Mouse (Mus musculus): ENCODE results near the gene Car3. TPM values are rescaled to one million over a fixed set of nuclear protein-coding genes. Genes with fewer than 3 reads are reported as not detected.

Gene Car3
- total RNA-seq, 2 experiments from 2014 or later, result 5.4 to 10.6 TPM

DNA sequence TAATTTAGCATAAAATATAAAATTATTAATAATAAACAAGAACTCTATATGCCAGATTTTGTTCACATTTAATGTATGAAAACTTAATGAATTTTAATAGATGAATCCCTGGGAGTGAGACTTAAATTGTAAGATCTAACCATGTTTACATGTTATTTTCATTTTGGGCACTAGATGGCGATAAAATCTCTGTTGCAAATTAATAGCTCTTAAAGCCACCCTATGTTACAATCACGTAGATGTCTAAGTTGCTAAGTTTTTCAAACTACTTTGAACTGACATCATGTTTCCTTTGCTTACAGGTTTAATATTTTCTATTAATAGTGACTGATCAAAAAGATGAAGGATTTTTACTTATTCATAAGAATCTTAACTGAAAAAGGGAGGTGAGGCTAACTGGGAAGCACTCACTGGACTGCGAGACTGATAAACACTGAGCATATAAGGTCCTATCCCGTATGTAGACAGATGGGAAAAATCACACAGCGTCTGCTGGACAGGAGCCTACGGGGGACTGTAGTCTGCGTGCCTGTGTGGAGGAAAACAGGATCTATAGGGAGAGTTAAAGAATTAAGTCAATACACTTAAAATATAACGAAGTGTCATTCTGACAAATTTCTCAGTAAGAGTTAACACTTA lies 11.2 kb downstream of the Car3 start:
- ATAC-seq (replicated peaks; ENCODE audit: poor library complexity), result no peak

DNA sequence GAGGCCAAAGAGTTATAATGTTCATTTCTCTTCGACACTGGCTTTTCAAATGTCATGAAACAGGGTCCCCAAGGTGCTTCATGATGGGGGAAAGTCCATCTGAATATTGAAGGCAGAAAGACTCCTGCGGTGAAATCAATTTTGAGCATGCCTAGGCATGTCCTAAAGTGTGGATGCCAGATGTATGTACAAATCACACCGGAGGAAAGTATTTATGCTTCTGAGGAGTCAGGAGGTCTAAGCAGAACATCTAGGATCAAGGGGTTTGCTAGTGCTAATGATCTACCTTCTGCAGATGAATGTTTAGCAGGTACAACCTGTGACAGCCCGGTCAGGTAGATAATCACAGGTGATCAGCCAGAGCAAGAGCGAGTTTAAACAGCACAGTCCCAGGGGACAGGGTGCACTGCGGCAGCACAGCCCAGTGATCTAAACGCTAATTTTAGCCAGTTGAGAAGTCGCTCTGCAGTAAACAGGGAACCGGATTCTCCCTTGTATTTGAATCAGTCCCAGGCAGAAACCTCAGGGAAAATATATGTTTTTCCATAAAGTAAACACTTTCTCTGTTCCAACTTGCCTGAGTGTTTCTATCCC lies 13.1 kb downstream of the Car3 start:
- no peak for ATAC-seq (replicated peaks; ENCODE audit: poor library complexity)

DNA sequence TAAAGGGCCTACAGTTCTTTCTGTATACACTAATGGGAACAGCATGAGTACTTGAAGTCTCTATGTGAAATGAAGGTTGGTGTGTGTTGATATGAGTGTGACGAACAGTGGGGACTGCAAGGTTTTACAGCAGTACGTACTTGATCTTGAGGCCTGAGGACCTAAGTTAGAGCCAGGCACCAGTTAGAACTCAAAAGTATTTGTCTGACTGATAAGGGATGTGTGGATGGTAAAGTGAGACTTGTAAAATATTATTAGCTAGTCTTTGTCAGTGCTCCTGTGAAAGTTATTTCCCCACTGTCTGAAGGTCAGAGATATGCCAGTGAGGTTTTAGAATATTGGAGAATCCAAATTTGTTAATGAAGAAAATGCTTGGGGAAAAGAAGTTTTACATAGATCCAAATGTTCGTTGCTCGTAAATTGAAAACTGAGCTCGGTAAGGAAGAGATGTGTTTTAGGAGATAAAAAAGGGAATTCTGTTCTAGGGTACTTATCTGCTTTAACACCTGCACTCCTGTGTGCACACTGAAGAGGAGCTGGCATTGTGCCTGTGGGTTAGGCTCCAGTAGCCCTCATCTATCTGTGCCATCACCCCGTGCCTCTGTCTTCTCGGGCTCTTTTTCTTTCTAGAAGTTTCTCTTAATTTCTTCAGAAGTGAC lies 14.1 kb downstream of the Car3 start:
- peak; percentile 56 for ATAC-seq (replicated peaks; ENCODE audit: poor library complexity)

DNA sequence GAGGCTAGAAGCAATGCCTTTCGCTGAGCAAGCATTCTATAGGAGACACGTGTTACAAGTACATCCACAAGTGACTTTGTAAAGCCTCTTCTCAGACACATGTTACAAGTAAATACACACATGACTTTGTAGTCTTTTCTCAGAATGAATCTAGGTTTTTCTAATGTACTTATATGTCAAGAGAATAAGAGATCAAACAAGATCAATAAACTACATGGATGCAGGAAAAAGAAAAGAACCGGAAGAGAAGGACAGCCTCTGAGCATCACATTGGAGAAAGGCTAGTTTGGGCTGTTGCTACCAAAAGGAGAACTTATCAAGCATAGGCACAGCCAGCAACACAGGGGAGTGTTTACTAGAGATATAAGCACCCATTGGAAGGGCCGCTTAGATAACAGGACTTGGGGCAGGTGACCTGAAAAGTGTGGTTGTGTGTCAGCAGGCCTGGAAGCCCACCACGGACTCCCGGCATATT lies 15.5 kb downstream of the Car3 start:
- ATAC-seq (replicated peaks; ENCODE audit: poor library complexity), result peak; percentile 54

DNA sequence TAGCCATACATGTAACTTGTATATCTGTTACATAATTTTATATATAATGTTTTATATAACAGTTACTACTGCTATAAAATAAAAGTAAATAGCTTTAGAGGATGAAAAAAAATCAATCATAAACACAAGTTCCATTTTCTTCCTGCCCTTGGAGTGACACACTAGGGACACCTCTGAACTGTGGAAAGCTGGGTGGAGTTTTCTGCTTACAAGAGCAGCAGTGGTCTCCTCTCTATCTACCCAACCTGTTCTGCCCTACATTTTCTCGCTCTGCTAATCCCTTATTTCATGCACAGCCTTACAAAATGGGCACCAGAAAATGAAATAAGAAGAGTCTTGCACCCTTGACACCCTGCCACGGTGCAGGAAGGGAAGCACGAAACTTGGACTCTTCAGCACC lies 16.0 kb downstream of the Car3 start:
- no peak for ATAC-seq (replicated peaks; ENCODE audit: poor library complexity)

DNA sequence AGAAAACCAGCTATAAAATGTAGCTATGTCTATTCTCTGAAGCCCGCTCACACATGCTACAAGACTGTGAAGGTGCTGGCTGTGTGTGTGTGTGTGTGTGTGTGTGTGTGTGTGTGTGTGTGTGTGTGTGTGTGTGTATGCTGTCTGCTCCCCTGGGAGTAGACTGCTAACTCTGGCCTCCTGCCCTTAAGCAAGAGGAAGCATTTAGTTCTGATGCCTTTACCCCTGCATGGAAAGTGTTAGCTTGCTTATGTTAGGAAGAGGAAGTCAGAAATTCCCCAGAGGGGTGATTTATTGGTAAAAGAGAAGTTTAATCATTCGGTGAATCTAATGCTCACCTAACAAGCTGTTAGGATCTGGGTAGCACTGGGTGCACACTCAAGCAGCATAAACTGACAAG lies 17.0 kb downstream of the Car3 start:
- ATAC-seq (replicated peaks; ENCODE audit: poor library complexity), result peak; percentile 33

DNA sequence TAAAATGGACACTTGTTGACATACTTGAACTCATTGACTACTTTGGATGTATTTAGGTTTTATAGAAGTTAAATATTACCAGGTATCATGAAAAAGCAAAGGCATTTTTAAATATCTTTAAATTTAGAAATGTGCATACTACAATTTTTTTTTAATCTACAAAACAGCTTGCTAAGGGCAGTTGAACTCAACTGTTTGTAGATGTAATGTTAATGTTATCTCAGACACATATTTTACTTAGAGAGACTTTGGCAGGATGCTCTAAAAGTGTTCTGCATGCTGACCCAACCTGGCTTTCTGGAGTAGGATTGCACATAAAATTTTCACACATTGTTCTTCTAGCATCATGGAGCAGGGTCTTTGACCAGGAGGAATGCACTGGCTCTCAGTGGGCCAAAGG lies 18.7 kb downstream of the Car3 start:
- no peak for ATAC-seq (replicated peaks; ENCODE audit: poor library complexity)

DNA sequence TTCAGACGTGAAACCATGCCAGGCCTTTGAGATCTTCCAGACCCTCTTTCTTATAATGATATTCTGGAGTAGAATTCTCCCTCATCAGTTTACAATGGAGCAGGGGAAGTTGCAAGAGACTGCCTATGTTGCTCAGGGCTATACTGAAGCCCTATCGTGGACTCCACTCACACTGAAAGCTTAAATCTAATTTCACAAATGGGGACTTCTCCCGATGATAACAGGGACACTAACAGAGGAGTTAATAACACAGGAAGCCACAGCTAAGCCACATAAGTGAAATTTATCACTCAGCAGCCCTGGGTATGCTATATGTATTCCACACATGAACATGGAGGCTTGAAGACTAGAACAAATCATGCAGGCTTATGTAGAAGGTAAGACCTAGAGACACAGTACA lies 19.4 kb downstream of the Car3 start:
- no peak for ATAC-seq (replicated peaks; ENCODE audit: poor library complexity)

DNA sequence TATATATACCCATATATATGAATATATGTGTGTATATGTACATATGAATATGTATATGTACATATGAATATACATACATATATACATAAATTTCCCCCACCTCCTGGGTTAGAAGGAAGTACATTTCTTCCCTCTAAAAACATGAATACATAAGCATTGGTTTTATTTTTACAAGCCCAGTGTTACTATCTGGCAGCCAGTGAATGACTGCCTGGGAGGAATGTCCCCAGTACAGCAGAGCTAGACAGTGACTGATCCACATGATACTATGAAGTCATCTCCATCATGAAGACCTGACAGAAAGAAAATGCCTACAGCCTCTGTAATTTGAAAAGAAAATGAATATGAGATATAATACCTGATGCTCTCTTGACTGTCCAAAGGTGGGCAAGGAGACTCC lies 21.5 kb downstream of the Car3 start:
- ATAC-seq (replicated peaks; ENCODE audit: poor library complexity), result no peak

DNA sequence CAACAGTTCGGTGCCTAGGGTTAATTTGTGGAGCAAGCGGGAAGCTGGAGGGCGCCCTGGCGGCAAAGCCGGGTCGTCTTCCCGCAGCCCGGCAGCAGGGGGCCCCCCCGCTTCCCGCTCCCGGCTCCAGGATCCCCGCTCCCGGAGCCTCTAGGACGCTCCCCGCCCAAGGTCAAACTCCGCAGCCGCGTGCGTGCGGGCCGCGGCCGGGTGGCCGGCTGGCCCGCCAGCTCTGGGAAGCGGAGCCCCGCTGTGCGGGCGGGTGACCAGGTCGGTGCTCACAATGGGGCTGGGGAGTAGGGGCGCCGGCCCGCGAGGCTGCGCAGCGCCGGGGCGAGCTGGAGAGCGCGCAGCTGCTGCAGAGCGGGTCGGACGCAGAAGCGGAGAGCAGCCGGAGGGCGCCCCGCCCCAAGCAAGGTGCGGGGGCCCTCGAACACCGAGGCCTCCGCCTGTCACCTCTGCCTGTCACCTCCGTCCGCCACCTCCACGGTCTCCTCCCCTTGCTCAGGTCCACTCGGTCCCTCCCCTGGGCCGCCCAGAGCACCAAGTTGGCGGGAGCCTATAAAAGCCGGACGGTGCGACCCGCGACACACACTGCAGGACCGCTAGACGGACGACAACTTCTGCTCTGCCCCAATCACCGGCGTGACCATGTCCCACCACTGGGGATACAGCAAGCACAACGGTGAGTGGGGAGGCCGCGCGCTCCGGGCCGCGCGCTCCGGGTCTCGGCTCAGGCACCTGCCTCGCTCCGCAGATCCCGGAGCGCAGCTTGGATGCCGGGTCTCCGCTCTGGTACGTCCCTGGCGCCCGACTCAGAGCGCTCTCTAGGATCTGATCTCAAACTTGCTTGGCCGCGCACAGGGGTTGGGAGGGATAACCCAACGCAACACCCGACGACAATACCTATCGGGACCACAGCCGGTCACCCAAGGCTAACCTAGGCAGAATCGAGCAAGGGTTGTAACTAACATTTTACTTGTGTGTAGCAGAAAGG lies 23.1 kb downstream of the Car3 start, which contains the start of gene Car2:
Gene Car2 (plus strand): TSS at position 172 of the 997 bp plus-strand sequence.
- ATAC-seq (replicated peaks; ENCODE audit: poor library complexity), result peak; percentile 58

DNA sequence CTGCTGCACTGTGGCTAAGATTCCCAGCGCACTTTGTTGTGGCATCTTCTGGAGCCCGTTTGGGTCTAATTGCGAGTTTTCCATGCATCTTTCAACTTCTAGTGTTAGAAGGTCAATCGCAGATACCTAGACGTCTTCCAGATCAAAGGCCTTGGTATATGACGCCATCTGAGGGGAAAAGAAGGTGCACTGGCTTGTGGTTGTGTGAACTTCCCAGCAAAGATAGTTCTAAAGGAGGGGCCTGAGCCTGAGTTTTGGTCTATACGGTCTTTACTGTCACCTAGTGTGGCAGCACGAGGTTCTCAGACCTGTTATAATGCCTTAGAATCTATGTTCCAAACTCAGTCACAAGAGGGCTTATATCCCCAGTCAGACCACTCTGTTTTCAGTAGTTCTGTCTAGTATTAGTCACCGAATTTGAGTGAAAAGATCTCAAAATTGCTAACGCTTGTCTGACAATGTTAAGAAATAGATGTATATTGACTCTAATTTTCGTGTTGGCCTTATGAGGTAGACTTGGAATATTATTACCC lies 23.9 kb downstream of the Car3 start:
- ATAC-seq (replicated peaks; ENCODE audit: poor library complexity), result peak; percentile 3; the same call in 1 of the 2 replicates

DNA sequence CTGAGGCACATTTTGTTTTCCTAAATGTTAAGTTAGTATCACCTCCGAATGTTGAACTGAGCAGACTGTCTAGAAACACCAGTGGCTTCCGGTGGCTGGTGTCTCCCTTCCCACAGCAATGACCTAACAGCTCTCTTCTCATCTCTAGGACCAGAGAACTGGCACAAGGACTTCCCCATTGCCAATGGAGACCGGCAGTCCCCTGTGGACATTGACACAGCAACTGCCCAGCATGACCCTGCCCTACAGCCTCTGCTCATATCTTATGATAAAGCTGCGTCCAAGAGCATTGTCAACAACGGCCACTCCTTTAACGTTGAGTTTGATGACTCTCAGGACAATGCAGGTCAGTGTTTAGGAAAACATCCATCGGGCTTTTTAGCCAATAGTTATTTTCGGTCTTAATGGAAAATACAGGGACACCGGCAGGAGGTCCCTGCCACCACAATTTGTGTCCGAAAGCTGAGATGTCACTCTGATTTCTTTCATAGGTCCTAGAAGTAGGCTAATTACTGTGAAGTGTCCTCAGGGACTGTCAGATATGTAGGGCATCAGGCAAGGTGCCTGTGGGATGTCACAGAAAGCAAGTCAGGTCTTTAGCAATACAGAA lies 24.5 kb downstream of the Car3 start:
- peak; percentile 19; the same call in 1 of the 2 replicates for ATAC-seq (replicated peaks; ENCODE audit: poor library complexity)

DNA sequence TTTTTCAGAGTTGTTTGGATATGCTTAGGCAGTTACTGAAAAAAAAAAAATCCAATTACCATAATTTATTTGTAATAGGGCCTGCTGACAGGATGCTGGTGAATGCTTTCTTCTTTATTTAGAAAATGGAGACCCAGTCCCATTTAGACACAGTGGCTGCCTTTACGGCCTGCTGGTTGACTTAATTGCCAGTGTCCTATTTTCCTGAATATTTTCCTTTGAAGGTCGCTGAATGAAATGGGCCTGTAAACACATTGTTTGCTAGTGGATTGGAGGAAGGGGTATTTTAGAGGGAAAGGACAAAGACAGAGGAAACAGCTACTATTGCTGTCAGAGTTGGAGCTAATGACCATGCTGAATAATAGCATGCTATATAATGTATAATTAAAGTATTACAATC lies 25.2 kb downstream of the Car3 start:
- ATAC-seq (replicated peaks; ENCODE audit: poor library complexity), result no peak

DNA sequence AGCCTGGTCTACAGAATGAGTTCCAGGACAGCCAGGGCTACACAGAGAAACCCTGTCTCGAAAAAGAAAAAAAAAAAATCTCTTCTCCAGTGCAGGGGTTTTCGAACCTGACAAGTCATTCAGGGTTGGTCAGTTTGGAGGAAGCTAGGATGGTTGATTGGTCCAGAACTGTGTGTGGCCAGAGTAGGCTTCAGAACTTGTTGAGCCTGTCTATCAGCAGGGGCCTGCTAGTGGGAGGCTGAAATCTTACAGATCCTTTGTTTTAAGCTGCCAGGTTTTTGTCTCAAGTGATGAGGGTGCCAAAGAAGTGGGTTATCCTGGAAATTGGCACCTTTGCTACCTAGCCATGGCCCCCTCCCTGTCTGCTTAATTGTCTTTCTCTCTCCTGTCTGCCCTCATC lies 25.8 kb downstream of the Car3 start:
- ATAC-seq (replicated peaks; ENCODE audit: poor library complexity), result no peak

DNA sequence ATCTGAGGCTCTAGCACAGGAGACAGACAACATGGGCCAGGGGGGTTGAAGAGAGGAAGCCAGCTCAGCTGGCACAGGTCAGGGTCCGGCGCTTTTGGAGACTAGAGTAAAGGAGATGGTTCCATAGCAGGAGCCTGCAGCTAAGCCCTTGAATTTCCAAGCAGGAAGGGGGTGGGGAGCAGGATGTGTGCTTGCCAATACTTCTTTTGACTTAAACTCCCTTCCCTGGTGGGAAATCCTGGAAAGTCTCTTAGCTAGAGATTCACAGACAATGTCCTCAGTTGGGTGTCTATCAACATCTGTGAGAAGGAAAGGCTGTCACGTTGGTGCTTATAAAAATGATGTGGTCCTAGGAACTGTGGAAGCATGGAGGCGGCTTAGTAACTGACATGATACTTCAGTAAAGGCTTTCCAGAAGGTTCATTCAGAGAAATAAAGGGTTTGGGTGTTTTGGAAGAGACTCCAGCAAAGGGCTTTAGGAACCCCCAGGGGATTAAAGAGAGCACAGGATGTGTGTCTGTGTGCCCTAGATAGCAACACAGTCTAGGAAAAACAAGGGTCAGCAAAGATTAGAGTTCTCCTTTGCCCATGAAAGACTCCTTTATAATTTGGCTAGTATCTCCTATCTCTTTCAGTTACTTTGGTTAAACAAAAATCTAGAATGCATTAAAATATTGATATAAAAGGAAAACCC lies 26.6 kb downstream of the Car3 start:
- ATAC-seq (replicated peaks; ENCODE audit: poor library complexity), result 0 out of 2 replicates have a peak, but pooled peaks have one; percentile 2

DNA sequence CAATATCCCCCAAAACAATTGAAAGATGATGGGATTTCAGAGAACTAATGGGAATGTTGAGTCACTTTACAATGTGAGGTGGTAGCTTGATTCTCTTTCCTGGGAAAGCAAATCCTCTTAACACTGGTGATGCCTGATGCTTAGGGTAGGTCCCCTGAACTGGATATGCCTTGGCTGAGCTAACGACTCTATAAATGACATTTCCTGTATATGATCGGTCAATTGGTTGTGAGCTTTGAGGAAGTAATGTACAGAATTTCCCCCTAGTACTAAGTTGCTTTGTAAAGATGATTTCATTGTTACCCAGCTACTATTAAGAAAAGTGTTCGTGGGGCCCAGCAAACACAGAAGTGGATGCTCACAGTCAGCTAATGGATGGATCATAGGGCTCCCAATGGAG lies 29.7 kb downstream of the Car3 start:
- ATAC-seq (replicated peaks; ENCODE audit: poor library complexity), result no peak

DNA sequence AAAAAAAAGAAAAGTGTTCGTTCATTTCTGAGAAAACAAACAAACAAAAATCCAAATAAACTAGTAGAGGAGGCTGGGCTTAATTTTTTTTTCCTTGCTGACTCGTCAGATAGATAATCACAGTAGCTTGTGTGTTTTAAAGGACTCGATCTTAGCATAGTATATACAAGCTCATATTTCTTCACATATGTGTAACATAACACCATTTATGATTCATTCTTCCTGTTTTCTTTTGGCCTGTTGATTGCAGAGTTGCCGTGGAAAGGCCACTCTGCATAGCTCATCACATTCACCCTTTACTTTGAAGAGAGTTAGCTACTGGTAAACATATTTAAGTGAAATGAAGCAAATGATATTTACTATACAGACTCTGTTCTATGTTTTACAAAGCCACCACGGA lies 30.4 kb downstream of the Car3 start:
- ATAC-seq (replicated peaks; ENCODE audit: poor library complexity), result peak; percentile 22; the same call in 1 of the 2 replicates

DNA sequence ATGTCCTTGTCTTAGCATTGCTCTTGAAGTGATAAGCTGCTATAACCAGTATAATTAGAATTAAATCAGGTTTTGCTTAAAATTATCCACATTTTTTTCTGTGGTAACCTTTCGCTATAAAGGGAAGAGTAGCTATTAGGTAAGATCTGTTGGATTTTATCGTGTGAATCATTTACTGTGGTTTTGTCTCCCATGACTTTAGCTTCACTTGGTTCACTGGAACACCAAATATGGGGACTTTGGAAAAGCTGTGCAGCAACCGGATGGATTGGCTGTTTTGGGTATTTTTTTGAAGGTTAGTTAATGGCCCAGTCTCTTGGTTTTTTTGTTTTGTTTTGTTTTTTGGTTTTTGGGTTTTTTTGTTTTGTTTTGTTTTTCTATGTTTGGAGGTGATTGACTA lies 32.0 kb downstream of the Car3 start:
- no peak for ATAC-seq (replicated peaks; ENCODE audit: poor library complexity)

DNA sequence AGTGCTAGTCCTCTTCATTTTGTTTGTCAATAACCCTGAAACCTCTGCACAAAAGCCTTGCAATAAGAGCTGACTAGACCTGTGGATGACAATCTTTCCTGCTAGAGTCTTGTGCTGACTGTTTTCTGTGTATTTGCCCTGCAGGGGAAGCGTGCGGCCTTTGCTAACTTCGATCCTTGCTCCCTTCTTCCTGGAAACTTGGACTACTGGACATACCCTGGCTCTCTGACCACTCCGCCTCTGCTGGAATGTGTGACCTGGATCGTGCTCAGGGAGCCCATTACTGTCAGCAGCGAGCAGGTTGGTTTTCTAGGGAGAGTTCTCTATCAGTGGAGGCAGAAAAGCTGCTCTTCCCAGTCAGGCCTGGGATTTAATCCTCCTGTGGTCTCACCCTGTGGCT lies 34.5 kb downstream of the Car3 start:
- ATAC-seq (replicated peaks; ENCODE audit: poor library complexity), result no peak

DNA sequence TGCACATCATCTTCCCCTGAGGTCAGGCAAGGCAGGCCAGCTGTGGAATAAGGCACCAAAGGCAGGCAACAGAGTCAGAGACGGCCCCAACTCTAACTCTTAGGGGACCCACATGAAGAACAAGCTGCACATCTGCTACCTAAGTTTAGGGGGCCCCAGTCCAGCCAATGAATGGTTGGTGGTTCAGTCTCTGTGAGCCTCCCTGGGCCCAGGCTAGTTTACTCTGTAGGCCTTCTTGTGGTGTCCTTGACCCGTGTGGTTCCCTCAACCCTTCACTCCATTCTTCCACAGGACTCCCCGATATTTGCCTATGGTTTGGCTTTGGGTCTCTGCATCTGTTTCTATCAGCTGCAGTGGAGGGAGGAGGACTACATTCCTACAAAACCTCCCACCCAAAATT lies 40.1 kb downstream of the Car3 start:
- no peak for ATAC-seq (replicated peaks; ENCODE audit: poor library complexity)

Data from megakaryocyte progenitor cell, adult 5-6 weeks (primary cell).